Mouse (Mus musculus) heart, postnatal 0 days (tissue): Measurements from ENCODE around the gene Nynrin. TPM values are rescaled to one million over a fixed set of nuclear protein-coding genes. Genes with fewer than 3 reads are reported as not detected.

Source experiments
- ATAC-seq: fragments of 200-750 bp; cut with Nextera tagmentation; 2 replicates; pipeline ENCODE4 v1.8.0; 2017; ENCODE audit warnings: low read depth, moderate number of reproducible peaks, moderate library complexity; ENCODE audit not compliant: insufficient read depth
- DNase-seq: peaks from one replicate; pipeline ENCODE4 v3.0.0-alpha.2; 2016; ENCODE audit warnings: low spot score
- H3K27ac ChIP-seq: fragments of 300-500 bp; sonication (generic); 2 replicates; pipeline ENCODE4 v1.5.1; 2014; ENCODE audit warnings: low read depth, mild to moderate bottlenecking
- H3K27me3 ChIP-seq: fragments of 300-500 bp; sonication (generic); 2 replicates; pipeline ENCODE4 v1.6.1; 2014; ENCODE audit warnings: low read length, mixed read lengths; ENCODE audit not compliant: control insufficient read depth, insufficient read depth
- H3K36me3 ChIP-seq: fragments of 300-500 bp; sonication (generic); replicated peaks from 2 replicates; pipeline ENCODE4 v1.6.1; 2014; ENCODE audit warnings: low read length, mixed read lengths; ENCODE audit not compliant: control insufficient read depth, insufficient read depth
- H3K4me1 ChIP-seq: fragments of 300-500 bp; sonication (generic); 2 replicates; pipeline ENCODE4 v1.6.1; 2014; ENCODE audit warnings: antibody characterized with exemption; ENCODE audit not compliant: control insufficient read depth, insufficient read depth
- H3K4me2 ChIP-seq: fragments of 300-500 bp; sonication (generic); 2 replicates; pipeline ENCODE4 v1.6.1; 2014; ENCODE audit warnings: low read depth, mild to moderate bottlenecking, low read length, moderate library complexity
- H3K4me3 ChIP-seq: fragments of 300-500 bp; sonication (generic); 2 replicates; pipeline ENCODE4 v1.5.1; 2014; ENCODE audit warnings: low read depth, low read length
- H3K9ac ChIP-seq: fragments of 300-500 bp; sonication (generic); replicated peaks from 2 replicates; pipeline ENCODE4 v1.6.1; 2014; ENCODE audit warnings: low read depth, low read length, mixed read lengths
- H3K9me3 ChIP-seq: fragments of 300-500 bp; sonication (generic); replicated peaks from 2 replicates; pipeline ENCODE4 v1.6.1; 2016; ENCODE audit warnings: low read length; ENCODE audit not compliant: control insufficient read depth
- CTCF ChIP-seq: IDR thresholded peaks from 2 replicates; pipeline ENCODE4 v1.5.1; 2016; ENCODE audit warnings: antibody characterized with exemption, control low read depth, low read depth
- EP300 ChIP-seq: IDR thresholded peaks from 2 replicates; pipeline ENCODE4 v1.6.1; 2016; ENCODE audit warnings: antibody characterized with exemption, low read depth
- WGBS: fragments of 180-500 bp; shearing (Covaris S2); extraction: QIAGEN DNeasy Blood & Tissue Kit; methylation state at CpG from one replicate; pipeline ENCODE4 v1.1.7; 2014; 5-methylcytosine and 5-hydroxymethylcytosine counted together
- polyA plus RNA-seq: library from polyadenylated mRNA; unstranded; fragments of >200 nt; fragmentation: Nextera tagmentation; extraction: Ambion mirVana; gene quantifications from 2 replicates; pipeline ENCODE4 v1.2.1, GENCODE M21; 2015
- total RNA-seq: library from RNA; depleted of rRNA; stranded (reverse); fragments of >200 nt; gene quantifications from 2 replicates; pipeline ENCODE4 v1.2.3, GENCODE M21; 2014; ENCODE audit warnings: low replicate concordance

The Nynrin gene
- total and polyA plus RNA-seq, 2 experiments from 2014 or later: 3.9 to 27.6 TPM

DNA sequence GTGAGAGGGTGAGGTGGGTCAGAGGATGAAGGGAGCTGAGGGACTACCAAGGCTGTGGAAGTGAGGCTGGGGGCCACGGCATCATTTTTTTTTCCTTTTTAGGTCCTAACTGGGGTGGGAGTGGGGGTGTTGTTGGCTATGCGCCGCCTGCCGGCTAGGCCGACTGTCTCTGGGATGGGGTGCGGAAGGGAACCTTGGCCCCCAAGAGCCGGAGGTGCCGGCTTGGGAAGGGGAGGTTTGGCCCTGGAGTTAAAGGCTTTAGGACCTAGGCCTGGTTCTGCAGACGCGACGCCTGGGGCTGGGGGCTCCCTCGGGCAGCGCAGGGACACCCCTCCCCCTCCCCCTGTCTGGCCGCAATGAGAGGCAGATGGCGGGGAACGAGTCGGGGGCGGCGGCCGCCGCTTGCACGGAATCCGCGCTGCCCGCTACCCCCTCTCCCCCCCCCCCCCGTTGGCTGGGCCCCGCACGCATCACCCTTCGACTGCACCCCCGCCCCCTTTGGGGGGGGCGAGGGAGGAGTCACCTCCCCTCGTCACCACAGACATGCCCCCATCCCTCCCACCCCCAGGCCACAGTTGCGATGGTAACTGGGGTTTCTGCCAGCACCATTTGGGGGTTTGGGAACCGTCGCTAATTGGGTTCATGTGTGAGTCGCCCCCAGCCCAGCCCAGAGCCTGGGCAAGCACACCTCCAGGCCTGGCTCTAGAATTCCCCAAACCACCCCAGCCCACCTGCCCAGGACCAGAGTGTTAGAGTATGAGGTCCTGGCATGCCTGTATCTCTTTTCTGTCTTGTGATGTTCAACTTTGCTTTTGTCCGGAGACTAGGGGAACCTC lies 28.4 kb upstream of the Nynrin start:
- peak overlapping the region; percentile 77 for H3K27ac ChIP-seq
- H3K9ac ChIP-seq: peak overlapping the region; percentile 49
- peak overlapping the region; percentile 70 for H3K4me3 ChIP-seq
- H3K36me3 ChIP-seq: no peaks in the 10 kb centered on the region
- H3K27me3 ChIP-seq: peaks cover 16% of the 10 kb centered on the region
- DNase-seq: no peak
- H3K9me3 ChIP-seq: no peaks in the 10 kb centered on the region
- WGBS: 2% methylated on average over 21 of the region's 37 CpGs
- H3K4me2 ChIP-seq: peak overlapping the region; percentile 94
- no peak for ATAC-seq
- peaks cover 17% of the 10 kb centered on the region; the same call in 1 of the 2 replicates for H3K4me1 ChIP-seq
- TF ChIP-seq EP300 (no peak), CTCF (peak; percentile 6; the same call in 1 of the 2 replicates)

DNA sequence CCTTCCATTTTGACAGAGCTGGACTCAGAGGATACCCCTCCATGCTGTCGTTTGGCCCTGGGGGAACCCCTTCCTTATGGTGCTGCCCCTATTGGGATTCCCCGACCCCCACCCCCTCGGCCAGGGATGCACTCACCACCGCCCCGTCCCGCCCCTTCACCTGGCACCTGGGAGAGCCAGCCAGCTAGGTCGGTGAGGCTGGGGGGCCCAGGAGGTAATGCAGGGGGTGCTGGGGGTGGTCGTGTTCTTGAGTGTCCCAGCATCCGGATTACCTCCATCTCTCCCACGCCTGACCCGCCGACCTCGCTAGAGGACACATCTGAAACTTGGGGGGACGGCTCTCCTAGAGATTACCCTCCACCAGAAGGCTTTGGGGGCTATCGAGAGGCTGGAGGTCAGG lies 27.7 kb upstream of the Nynrin start:
- Histone ChIP-seq H3K9ac (peak overlapping the region; percentile 34; the same call in 1 of the 2 replicates), H3K27ac (no peak overlapping the region), H3K27me3 (peaks cover 16% of the 10 kb centered on the region), H3K9me3 (no peaks in the 10 kb centered on the region), H3K4me3 (peak overlapping the region; percentile 70), H3K4me2 (peak overlapping the region; percentile 94), H3K4me1 (peaks cover 17% of the 10 kb centered on the region; the same call in 1 of the 2 replicates), H3K36me3 (no peaks in the 10 kb centered on the region)
- no peak for TF ChIP-seq EP300
- TF ChIP-seq CTCF: no peak
- ATAC-seq (no peak), DNase-seq (no peak)
- WGBS: 8% methylated on average over 15 of the region's 15 CpGs

DNA sequence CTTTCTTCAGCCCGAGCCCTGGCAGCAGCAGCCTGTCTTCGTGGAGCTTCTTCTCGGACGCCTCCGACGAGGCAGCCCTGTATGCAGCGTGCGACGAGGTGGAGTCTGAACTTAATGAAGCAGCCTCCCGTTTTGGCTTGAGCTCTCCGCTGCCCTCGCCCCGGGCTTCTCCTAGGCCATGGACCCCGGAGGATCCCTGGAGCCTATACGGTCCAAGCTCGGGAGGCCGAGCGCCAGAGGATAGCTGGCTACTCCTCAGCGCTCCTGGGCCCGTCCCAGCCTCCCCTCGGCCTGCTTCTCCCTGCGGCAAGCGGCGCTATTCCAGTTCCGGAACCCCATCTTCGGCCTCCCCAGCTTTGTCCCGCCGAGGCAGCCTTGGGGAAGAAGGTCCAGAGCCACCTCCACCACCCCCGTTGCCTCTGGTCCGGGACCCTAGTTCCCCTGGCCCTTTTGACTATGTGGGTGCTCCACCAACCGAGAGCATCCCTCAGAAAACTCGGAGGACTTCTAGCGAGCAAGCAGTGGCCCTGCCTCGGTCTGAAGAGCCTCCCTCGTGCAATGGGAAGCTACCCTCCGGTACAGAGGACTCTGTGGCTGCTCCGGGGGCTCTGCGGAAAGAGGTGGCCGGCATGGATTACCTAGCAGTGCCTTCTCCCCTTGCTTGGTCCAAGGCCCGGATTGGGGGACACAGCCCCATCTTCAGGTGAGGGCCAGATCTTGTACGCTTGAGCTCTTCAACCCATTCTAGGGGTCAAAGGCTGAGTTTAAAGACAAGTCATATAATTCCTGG lies 27.1 kb upstream of the Nynrin start:
- Histone ChIP-seq H3K36me3 (no peaks in the 10 kb centered on the region), H3K9me3 (no peaks in the 10 kb centered on the region), H3K4me3 (peak overlapping the region; percentile 70), H3K4me1 (peaks cover 17% of the 10 kb centered on the region; the same call in 1 of the 2 replicates), H3K4me2 (peak overlapping the region; percentile 94), H3K27me3 (peaks cover 16% of the 10 kb centered on the region), H3K27ac (no peak overlapping the region), H3K9ac (peak overlapping the region; percentile 34; the same call in 1 of the 2 replicates)
- DNase-seq (no peak), ATAC-seq (no peak)
- TF ChIP-seq EP300 (no peak), CTCF (no peak)
- WGBS: 40% methylated on average over 38 of the region's 41 CpGs

DNA sequence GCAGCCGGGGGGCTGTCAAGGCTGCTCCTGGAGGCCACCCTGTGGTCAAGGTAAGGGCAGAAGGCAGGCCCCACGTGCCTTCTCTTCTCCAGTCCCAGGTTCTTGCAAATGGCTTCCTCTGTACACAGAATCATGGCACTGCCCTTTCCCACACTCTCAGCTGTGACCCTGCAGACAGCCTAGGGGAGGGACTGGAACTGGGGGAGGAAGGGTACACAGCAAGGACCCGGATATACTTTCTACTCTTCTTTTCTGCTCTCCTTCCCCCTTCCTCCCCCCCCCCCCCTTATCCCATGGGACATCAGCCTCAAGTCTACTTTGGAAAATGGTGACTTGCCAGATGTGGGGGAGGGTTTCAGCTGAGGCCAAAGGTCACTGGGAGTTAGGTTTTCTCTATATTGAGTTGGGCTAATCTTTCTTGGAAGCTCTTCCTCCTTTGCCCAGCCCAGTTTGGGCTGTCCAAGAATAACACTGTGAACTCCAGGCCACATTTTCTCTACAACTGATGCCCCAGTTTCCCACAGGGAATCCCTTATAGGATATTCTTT lies 25.0 kb upstream of the Nynrin start:
- H3K9ac ChIP-seq: no peak overlapping the region
- no peak overlapping the region for H3K4me2 ChIP-seq

DNA sequence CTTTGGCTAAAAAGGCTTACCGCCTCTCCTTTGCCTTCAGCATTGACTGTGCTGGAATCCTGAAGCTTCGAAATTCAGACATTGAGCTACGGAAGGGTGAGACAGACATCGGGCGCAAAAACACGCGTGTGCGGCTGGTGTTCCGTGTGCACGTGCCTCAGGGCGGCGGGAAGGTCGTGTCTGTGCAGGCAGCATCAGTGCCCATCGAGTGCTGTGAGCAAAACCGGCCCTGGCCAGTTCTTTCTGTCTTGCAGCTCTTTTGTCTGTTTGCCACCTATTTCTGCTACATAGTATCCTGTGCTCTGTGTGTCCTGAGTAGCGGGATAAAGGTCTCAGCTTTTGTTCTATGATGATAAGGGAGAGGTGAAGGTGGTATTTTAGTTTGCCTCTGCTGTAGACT lies 24.0 kb upstream of the Nynrin start:
- Histone ChIP-seq H3K9ac (no peak overlapping the region), H3K36me3 (no peaks in the 10 kb centered on the region), H3K9me3 (no peaks in the 10 kb centered on the region), H3K4me1 (peaks cover 9% of the 10 kb centered on the region; the same call in 1 of the 2 replicates), H3K27me3 (peaks cover 13% of the 10 kb centered on the region), H3K27ac (no peak overlapping the region), H3K4me2 (no peak overlapping the region), H3K4me3 (no peak overlapping the region)
- ATAC-seq (no peak), DNase-seq (no peak)
- WGBS: 89% methylated on average over 16 of the region's 16 CpGs
- no peak for TF ChIP-seq CTCF
- no peak for TF ChIP-seq EP300

More for the DNA sequence above, 25.0 kb upstream of the Nynrin start:
- Histone ChIP-seq H3K9me3 (no peaks in the 10 kb centered on the region), H3K36me3 (no peaks in the 10 kb centered on the region), H3K4me3 (no peak overlapping the region), H3K27ac (0 out of 2 replicates have a peak overlapping the region, but pooled peaks have one; percentile 18), H3K27me3 (peaks cover 16% of the 10 kb centered on the region), H3K4me1 (peaks cover 13% of the 10 kb centered on the region; the same call in 1 of the 2 replicates)
- no peak for ATAC-seq
- WGBS: 42% methylated on average over 3 of the region's 3 CpGs
- TF ChIP-seq CTCF: no peak
- TF ChIP-seq EP300: no peak; the same call in 1 of the 2 replicates
- peak; percentile 10 for DNase-seq
